Mouse (Mus musculus) B cell, adult 2 months (primary cell): Measurements from ENCODE around the gene Tor4a.
A peak's percentile ranks its signal among the peaks of the same experiment; 100 is the strongest.

Experiments used
- DNase-seq, 2 experiments: peaks; one replicate each; pipeline ENCODE4 v3.0.0; 2022

Gene Tor4a

GRCm38 (mm10) chr2:25224766-25225752 is 28.4 kb upstream of the Tor4a start:
- peak; percentile 94 to 97 for DNase-seq

- no peak for DNase-seq
Measured at GRCm38 (mm10) chr2:25224492-25224765, 27.7 kb upstream of the Tor4a start, which contains the start of gene Tubb4b. TSS of gene Tubb4b (minus strand) at chr2:25224702.

- DNase-seq: peak in 1 of 2 experiments; percentile 79
Measured at GRCm38 (mm10) chr2:25223681-25224491, 27.2 kb upstream of the Tor4a start.

GRCm38 (mm10) chr2:25221331-25221772 is 24.7 kb upstream of the Tor4a start:
- no peak for DNase-seq

GRCm38 (mm10) chr2:25218445-25218844 is 21.8 kb upstream of the Tor4a start, which contains the start of gene Fam166a:
TSS of gene Fam166a (plus strand) at chr2:25218745.
- DNase-seq: no peak

GRCm38 (mm10) chr2:25217666-25218065 is 21.0 kb upstream of the Tor4a start:
- DNase-seq: no peak

GRCm38 (mm10) chr2:25214444-25214843 is 17.8 kb upstream of the Tor4a start, which contains the start of gene Stpg3:
TSS of gene Stpg3 (minus strand) at chr2:25214637.
- DNase-seq: no peak

GRCm38 (mm10) chr2:25213266-25213865 is 16.7 kb upstream of the Tor4a start:
- no peak for DNase-seq

GRCm38 (mm10) chr2:25211121-25211670 is 14.5 kb upstream of the Tor4a start, which contains the start of gene Nelfb:
TSS of gene Nelfb (minus strand) at chr2:25211489.
- peak; percentile 93 to 94 for DNase-seq

GRCm38 (mm10) chr2:25210686-25211085 is 14.0 kb upstream of the Tor4a start:
- no peak for DNase-seq

- no peak for DNase-seq
Measured at GRCm38 (mm10) chr2:25207593-25207992, 10.9 kb upstream of the Tor4a start.

GRCm38 (mm10) chr2:25203631-25204214 is 7.0 kb upstream of the Tor4a start:
- no peak for DNase-seq

GRCm38 (mm10) chr2:25200631-25201030 is 3.9 kb upstream of the Tor4a start:
- no peak for DNase-seq

- no peak for DNase-seq
Measured at GRCm38 (mm10) chr2:25197946-25198345, 1.3 kb upstream of the Tor4a start.

- no peak for DNase-seq
Measured at GRCm38 (mm10) chr2:25197191-25197590, 505 bp upstream of the Tor4a start.

GRCm38 (mm10) chr2:25195211-25196156 is 1.2 kb downstream of the Tor4a start:
- DNase-seq: peak; percentile 92 to 94

GRCm38 (mm10) chr2:25194486-25195171 is 2.1 kb downstream of the Tor4a start:
- peak; percentile 43 to 50 for DNase-seq

- peak in 1 of 2 experiments; percentile 13 for DNase-seq
Measured at GRCm38 (mm10) chr2:25194006-25194405, 2.7 kb downstream of the Tor4a start.

GRCm38 (mm10) chr2:25193330-25193770 is 3.3 kb downstream of the Tor4a start:
- DNase-seq: peak; percentile 82 to 84

GRCm38 (mm10) chr2:25187841-25188240 is 8.8 kb downstream of the Tor4a start:
- no peak for DNase-seq
